Mouse (Mus musculus) limb, embryonic 14.5 days (tissue): Measurements from ENCODE around the gene Fras1. TPM values are rescaled to one million over a fixed set of nuclear protein-coding genes. Genes with fewer than 3 reads are reported as not detected.

Source experiments
- ATAC-seq: fragments of 200-750 bp; cut with Nextera tagmentation; 2 replicates; pipeline ENCODE4 v1.8.0; 2017; ENCODE audit warnings: low read depth, moderate number of reproducible peaks, moderate TSS enrichment; ENCODE audit not compliant: low FRiP score
- DNase-seq: peaks from one replicate; pipeline ENCODE4 v3.0.0-alpha.2; 2015; ENCODE audit warnings: low spot score
- H3K27ac ChIP-seq: fragments of 300-500 bp; sonication (generic); replicated peaks from 2 replicates; pipeline ENCODE4 v1.5.1; 2014; ENCODE audit warnings: low read depth, mild to moderate bottlenecking, low read length, moderate library complexity, mixed read lengths
- H3K27me3 ChIP-seq: fragments of 300-500 bp; sonication (generic); 2 replicates; pipeline ENCODE4 v1.6.1; 2014; ENCODE audit warnings: low read length, mixed read lengths; ENCODE audit not compliant: control insufficient read depth, insufficient read depth
- H3K36me3 ChIP-seq: fragments of 300-500 bp; sonication (generic); 2 replicates; pipeline ENCODE4 v1.6.1; 2014; ENCODE audit warnings: mild to moderate bottlenecking, low read length, moderate library complexity, mixed read lengths; ENCODE audit not compliant: control insufficient read depth, insufficient read depth
- H3K4me1 ChIP-seq: fragments of 300-500 bp; sonication (generic); 2 replicates; pipeline ENCODE4 v1.6.1; 2014; ENCODE audit warnings: antibody characterized with exemption, low read length, mixed read lengths; ENCODE audit not compliant: control insufficient read depth, insufficient read depth
- H3K4me2 ChIP-seq: fragments of 300-500 bp; sonication (generic); replicated peaks from 2 replicates; pipeline ENCODE4 v1.6.1; 2014; ENCODE audit warnings: low read depth, mild to moderate bottlenecking, low read length, moderate library complexity; ENCODE audit not compliant: severe bottlenecking
- H3K4me3 ChIP-seq: fragments of 300-500 bp; sonication (generic); replicated peaks from 2 replicates; pipeline ENCODE4 v1.5.1; 2014; ENCODE audit warnings: low read length
- H3K9ac ChIP-seq: fragments of 300-500 bp; sonication (generic); 2 replicates; pipeline ENCODE4 v1.6.1; 2014; ENCODE audit warnings: mild to moderate bottlenecking, low read depth, low read length, moderate library complexity; ENCODE audit not compliant: severe bottlenecking
- H3K9me3 ChIP-seq: fragments of 300-500 bp; sonication (generic); 2 replicates; pipeline ENCODE4 v1.6.1; 2016; ENCODE audit warnings: low read length; ENCODE audit not compliant: control insufficient read depth
- POLR2A ChIP-seq: fragments of 200-500 bp; IDR thresholded peaks from 2 replicates; pipeline ENCODE4 v1.8.0; 2012; ENCODE audit warnings: inconsistent platforms, mild to moderate bottlenecking, moderate library complexity, borderline replicate concordance; ENCODE audit not compliant: insufficient read depth, insufficient read length; ENCODE audit errors: extremely low read depth
- WGBS: fragments of 180-500 bp; shearing (Covaris S2); extraction: QIAGEN DNeasy Blood & Tissue Kit; methylation state at CpG from one replicate; pipeline ENCODE4 v1.1.7; 2014; 5-methylcytosine and 5-hydroxymethylcytosine counted together
- polyA plus RNA-seq, 2 experiments: library from polyadenylated mRNA; depleted of rRNA in 1 of 2; stranded (reverse) in 1 of 2; unstranded in 1 of 2; fragments of >200 nt; fragmentation: Nextera tagmentation in 1 of 2; extraction: Ambion mirVana in 1 of 2; gene quantifications; 2 replicates each; pipeline versions ENCODE4 v1.2.1 to v1.2.3; 2012 to 2014

The Fras1 gene
- polyA plus RNA-seq, 2 experiments, result 10.5 to 30.5 TPM

DNA sequence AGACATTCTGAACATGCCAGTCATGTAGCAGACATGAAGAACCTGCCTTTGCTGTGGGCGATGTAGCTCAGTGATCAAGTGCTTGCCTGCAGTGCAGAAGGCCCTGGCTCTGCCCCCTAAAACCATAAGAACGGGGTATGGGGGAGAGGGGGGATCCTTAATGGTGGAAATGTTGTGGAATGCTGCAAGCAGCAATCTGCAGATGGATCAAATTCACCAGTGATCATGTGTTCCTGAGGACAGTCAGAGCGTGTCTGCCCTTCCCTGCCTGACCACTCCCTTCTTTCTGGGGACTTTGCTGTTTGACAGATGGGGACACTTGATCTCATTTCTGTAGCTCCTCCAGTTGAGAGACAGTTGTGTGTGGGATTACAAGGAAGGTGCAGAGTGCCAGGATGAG, 431.1 kb downstream of the Fras1 start:
- DNase-seq (no peak), ATAC-seq (no peak)
- no peak for TF ChIP-seq POLR2A
- no peaks in the 10 kb centered on the region for H3K36me3 ChIP-seq
- peaks cover 22% of the 10 kb centered on the region for H3K4me1 ChIP-seq
- 66% methylated on average over 3 of the region's 3 CpGs for WGBS
- no peak overlapping the region for H3K4me2 ChIP-seq
- H3K9ac ChIP-seq, result no peak overlapping the region
- H3K27me3 ChIP-seq, result no peaks in the 10 kb centered on the region
- H3K4me3 ChIP-seq, result no peak overlapping the region
- H3K9me3 ChIP-seq, result no peaks in the 10 kb centered on the region
- no peak overlapping the region for H3K27ac ChIP-seq

DNA sequence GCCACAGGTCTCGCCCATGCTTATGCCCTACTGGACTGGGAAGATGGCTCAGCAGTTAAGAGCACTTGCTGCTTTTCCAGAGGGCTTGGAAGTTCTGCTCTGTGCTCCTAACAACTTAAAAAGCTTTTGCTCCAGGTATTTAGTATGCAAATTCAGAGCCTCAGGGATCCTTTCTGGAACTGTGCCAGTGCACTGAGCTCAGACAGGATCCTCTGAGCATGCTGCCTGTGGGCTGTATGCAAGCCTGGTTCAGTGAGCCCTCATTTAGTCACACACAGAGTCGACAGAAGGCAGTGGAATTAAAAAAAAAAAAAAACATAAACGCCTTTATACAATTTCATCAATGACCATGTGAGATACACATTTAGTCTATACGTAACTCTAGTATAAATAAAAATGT, 436.9 kb downstream of the Fras1 start:
- no peak for TF ChIP-seq POLR2A
- peaks cover 4% of the 10 kb centered on the region; the same call in 1 of the 2 replicates for H3K4me1 ChIP-seq
- DNase-seq, result no peak
- no peaks in the 10 kb centered on the region for H3K36me3 ChIP-seq
- no peak overlapping the region for H3K4me3 ChIP-seq
- H3K27ac ChIP-seq, result no peak overlapping the region
- no peaks in the 10 kb centered on the region for H3K27me3 ChIP-seq
- no peak overlapping the region for H3K4me2 ChIP-seq
- ATAC-seq, result no peak
- no peak overlapping the region for H3K9ac ChIP-seq
- H3K9me3 ChIP-seq, result no peaks in the 10 kb centered on the region
- 60% methylated on average over 4 of the region's 4 CpGs for WGBS

DNA sequence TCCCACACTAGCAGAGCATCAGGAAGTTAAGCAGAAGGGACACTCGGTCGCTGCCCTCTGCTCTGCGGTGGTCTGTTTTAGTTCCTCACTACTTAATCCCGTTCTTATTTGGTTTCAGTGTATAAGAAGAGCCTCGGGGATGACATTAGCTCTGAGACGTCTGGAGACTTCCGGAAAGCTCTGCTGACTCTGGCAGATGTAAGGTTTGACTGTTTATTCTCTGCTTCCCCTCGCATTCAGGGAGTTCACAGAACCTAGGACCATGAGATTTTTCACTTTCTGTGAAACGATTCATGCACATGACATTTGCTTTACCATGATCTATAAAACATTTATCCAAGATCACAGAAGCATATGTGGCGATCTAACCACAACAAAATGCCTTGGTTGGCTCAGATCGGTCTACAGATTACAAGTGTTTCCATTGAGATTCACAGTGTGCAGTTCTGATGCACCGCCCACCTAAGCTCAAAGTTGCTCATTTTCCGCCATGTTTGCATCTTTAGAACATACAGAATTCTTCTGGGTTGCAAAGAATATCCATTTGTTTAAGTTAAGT, 451.1 kb downstream of the Fras1 start:
- no peak for ATAC-seq

DNA sequence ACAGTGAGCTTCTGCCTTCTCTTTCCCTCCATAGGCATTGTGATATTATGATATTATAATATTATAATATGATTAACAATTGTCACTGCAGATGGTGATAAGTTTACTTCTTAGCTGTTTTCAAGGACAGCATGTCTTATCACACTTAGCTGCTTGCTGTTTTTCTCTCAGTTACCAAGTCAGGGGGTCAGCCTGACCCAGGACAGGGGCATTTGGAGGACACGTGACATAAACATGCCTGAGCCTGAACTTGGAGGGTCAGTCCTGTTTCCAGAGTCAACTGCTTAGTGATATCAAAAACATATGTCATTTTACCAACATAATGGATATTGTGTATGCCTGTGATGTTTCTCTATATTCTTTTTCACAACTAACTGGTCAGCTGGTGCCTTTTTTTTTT, 453.4 kb downstream of the Fras1 start:
- H3K27ac ChIP-seq, result no peak overlapping the region
- no peak overlapping the region for H3K4me3 ChIP-seq
- H3K36me3 ChIP-seq, result no peaks in the 10 kb centered on the region
- H3K4me2 ChIP-seq, result no peak overlapping the region
- H3K4me1 ChIP-seq, result no peaks in the 10 kb centered on the region
- H3K9ac ChIP-seq, result no peak overlapping the region
- no peaks in the 10 kb centered on the region for H3K27me3 ChIP-seq
- WGBS, result 56% methylated on average over 1 of the region's 1 CpGs
- DNase-seq, result no peak
- no peaks in the 10 kb centered on the region for H3K9me3 ChIP-seq
- ATAC-seq, result no peak
- TF ChIP-seq POLR2A, result no peak

More for the DNA sequence above, 451.1 kb downstream of the Fras1 start:
- no peaks in the 10 kb centered on the region for H3K27me3 ChIP-seq
- H3K36me3 ChIP-seq, result no peaks in the 10 kb centered on the region
- no peak for DNase-seq
- no peak for TF ChIP-seq POLR2A
- H3K4me3 ChIP-seq, result no peak overlapping the region
- H3K9ac ChIP-seq, result no peak overlapping the region
- 81% methylated on average over 13 of the region's 13 CpGs for WGBS
- H3K27ac ChIP-seq, result no peak overlapping the region
- H3K4me1 ChIP-seq, result no peaks in the 10 kb centered on the region
- no peak overlapping the region for H3K4me2 ChIP-seq
- no peaks in the 10 kb centered on the region for H3K9me3 ChIP-seq

Other genes with a start within 250 kb of the Fras1 start
- 16.5 and 18.0 TPM in 2 replicates for gene Cnot6l, start 209.8 kb upstream of the Fras1 start, polyA plus RNA-seq (2012; rRNA removed)
- 25.8 and 26.8 TPM in 2 replicates for gene Cnot6l, start 209.8 kb upstream of the Fras1 start, polyA plus RNA-seq (2014; fragmentation: Nextera tagmentation; extraction: Ambion mirVana)
- 8.2 and 11.4 TPM in 2 replicates for gene Mrpl1, start 164.5 kb upstream of the Fras1 start, polyA plus RNA-seq (2012; rRNA removed)
- gene Mrpl1, start 164.5 kb upstream of the Fras1 start, polyA plus RNA-seq (2014; fragmentation: Nextera tagmentation; extraction: Ambion mirVana), result 17.5 and 19.3 TPM in 2 replicates